Mouse (Mus musculus): ENCODE data around the gene Ppil4. TPM values are rescaled to one million over a fixed set of nuclear protein-coding genes. Genes with fewer than 3 reads are reported as not detected.

The Ppil4 gene
- polyA plus RNA-seq, 1 experiment from 2014 or later: 28.1 TPM

DNA sequence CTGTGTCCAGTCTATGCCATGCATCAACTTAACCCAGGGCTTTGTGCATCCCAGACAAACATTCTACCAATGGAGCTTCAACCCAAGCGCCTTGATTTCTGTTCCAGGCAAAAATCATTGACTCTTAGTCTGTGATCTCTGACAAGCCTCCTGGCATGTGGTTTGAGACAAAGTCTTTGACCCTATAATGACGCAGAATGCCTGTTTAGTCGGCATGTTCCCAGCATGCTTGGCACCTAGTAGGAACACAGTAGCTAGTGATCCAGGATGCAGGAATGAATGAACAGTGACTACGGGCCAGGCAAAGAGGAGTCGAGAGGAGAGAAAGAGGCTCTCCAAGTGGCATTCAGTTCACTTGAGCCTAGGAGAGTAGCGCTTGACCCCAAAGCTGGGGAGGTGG, 70.7 kb downstream of the Ppil4 start:
- 91% methylated on average over 6 of the region's 6 CpGs for WGBS
- no peaks in the 10 kb centered on the region for H3K36me3 ChIP-seq (ENCODE audit: control insufficient read depth, insufficient read depth, low read length)
- H3K27me3 ChIP-seq (replicated peaks; ENCODE audit: control insufficient read depth, insufficient read depth, low read length): peaks cover 11% of the 10 kb centered on the region; the same call in 1 of the 2 replicates
- no peaks in the 10 kb centered on the region for H3K4me1 ChIP-seq (ENCODE audit: control insufficient read depth, insufficient read depth, low read length)
- no peaks in the 10 kb centered on the region for H3K9me3 ChIP-seq (ENCODE audit: control insufficient read depth, low read length)
- no peak overlapping the region for H3K4me3 ChIP-seq (ENCODE audit: low read length)
- no peak overlapping the region for H3K4me2 ChIP-seq (ENCODE audit: low read depth, low read length)
- no peak overlapping the region for H3K9ac ChIP-seq (ENCODE audit: low read depth, low read length)
- ATAC-seq: no peak
- no peak overlapping the region for H3K27ac ChIP-seq (ENCODE audit: low read length)

DNA sequence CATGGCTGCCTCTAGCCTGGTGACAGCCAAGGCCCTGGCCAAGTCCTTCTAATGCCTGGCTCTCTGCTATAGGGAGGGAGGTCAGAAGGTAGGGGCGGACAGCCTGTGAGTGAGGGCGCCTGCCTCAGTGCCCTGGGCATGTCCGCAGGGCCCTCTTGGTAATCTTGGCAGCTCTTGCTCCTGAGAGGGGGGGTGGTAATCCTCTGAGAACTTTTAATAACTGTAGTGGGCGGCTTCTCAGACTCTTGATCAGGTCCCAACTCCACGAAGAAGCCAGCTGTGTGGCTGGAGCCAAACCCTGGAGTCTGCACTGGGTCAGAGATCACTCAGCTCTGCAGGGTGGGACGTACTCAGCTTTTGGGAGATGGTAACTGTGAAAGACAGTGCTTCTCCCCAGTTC, 71.5 kb downstream of the Ppil4 start:
- 77% methylated on average over 6 of the region's 6 CpGs for WGBS
- peaks cover 13% of the 10 kb centered on the region; the same call in 1 of the 2 replicates for H3K27me3 ChIP-seq (replicated peaks; ENCODE audit: control insufficient read depth, insufficient read depth, low read length)
- no peak overlapping the region for H3K4me2 ChIP-seq (ENCODE audit: low read depth, low read length)
- H3K36me3 ChIP-seq (ENCODE audit: control insufficient read depth, insufficient read depth, low read length): no peaks in the 10 kb centered on the region
- ATAC-seq: no peak
- no peak overlapping the region for H3K27ac ChIP-seq (ENCODE audit: low read length)
- H3K4me3 ChIP-seq (ENCODE audit: low read length): no peak overlapping the region
- no peaks in the 10 kb centered on the region for H3K4me1 ChIP-seq (ENCODE audit: control insufficient read depth, insufficient read depth, low read length)
- no peaks in the 10 kb centered on the region for H3K9me3 ChIP-seq (ENCODE audit: control insufficient read depth, low read length)
- no peak overlapping the region for H3K9ac ChIP-seq (ENCODE audit: low read depth, low read length)

DNA sequence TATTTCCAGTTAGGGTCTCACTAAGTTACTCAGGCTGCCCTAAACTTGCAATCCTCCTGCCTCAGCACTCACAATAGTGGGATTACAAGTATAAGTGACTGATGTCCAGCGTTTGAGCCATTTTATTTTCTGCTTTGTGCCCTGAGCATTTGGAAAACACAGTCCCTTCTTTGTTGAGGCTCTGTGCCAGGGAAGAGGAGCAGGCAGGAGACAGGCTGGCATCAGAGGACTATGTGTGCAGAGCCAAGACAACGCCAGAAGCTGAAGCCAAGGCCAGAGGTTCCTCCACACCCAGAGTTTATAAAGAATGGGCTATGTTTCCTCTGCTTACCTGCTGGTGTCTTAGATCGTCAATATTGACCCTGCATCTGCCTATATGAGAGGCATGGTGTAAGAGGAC, 72.1 kb downstream of the Ppil4 start:
- Histone ChIP-seq H3K9me3 (ENCODE audit: control insufficient read depth, low read length) (no peaks in the 10 kb centered on the region), H3K27ac (ENCODE audit: low read length) (no peak overlapping the region), H3K4me2 (ENCODE audit: low read depth, low read length) (no peak overlapping the region), H3K4me3 (ENCODE audit: low read length) (no peak overlapping the region), H3K4me1 (ENCODE audit: control insufficient read depth, insufficient read depth, low read length) (no peaks in the 10 kb centered on the region), H3K27me3 (replicated peaks; ENCODE audit: control insufficient read depth, insufficient read depth, low read length) (peaks cover 13% of the 10 kb centered on the region; the same call in 1 of the 2 replicates), H3K36me3 (ENCODE audit: control insufficient read depth, insufficient read depth, low read length) (no peaks in the 10 kb centered on the region), H3K9ac (ENCODE audit: low read depth, low read length) (no peak overlapping the region)
- WGBS: 77% methylated on average over 3 of the region's 3 CpGs
- ATAC-seq: no peak

DNA sequence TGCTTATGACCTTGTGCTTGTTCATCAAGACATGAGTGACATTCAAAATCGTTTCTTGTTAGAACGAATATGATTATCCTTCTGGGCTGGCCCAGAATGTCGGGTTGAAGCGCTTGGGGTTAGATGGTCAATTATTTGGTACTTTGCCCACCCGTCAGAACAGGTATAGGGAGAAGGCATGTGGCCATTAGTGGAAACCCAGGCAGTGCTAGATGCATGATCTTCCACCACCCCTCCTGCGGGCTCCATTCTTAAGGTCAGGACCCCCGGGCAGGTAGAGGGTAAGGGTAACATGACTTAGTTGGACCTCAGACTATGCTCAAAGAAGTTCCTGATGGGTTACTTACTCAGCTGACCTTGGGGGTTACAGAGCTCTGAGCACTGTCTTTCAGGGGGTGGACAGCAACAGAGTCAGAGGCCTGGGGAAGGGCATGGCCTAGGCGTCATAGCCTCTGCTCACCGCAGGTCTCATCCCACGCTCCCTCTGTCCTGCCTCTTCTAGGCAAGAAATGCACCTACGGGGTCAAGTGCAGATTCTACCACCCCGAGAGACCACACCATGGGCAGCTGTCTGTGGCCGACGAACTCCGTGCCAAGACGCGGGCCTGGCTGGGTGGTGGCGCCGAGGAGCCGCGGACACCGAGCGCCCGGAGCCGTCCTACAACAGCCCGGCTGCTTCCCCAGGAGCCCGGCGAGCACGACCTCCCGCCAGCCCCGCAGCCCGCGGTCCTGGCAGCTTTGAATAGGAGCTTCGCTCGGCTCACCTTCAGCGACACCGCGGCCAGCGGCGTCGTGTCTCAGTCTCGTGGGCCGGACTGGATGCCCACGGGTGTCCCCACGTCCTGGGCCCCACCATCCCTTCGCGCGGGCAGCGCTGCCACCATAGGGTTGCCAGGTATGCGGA, 74.3 kb downstream of the Ppil4 start:
- ATAC-seq: 0 out of 2 replicates have a peak, but pooled peaks have one; percentile 46
- Histone ChIP-seq H3K4me1 (ENCODE audit: control insufficient read depth, insufficient read depth, low read length) (no peaks in the 10 kb centered on the region), H3K4me2 (ENCODE audit: low read depth, low read length) (peak overlapping the region; percentile 59), H3K4me3 (ENCODE audit: low read length) (peak overlapping the region; percentile 34), H3K27me3 (replicated peaks; ENCODE audit: control insufficient read depth, insufficient read depth, low read length) (peaks cover 13% of the 10 kb centered on the region; the same call in 1 of the 2 replicates), H3K9ac (ENCODE audit: low read depth, low read length) (peak overlapping the region; percentile 41), H3K27ac (ENCODE audit: low read length) (no peak overlapping the region), H3K36me3 (ENCODE audit: control insufficient read depth, insufficient read depth, low read length) (no peaks in the 10 kb centered on the region), H3K9me3 (ENCODE audit: control insufficient read depth, low read length) (no peaks in the 10 kb centered on the region)
- 18% methylated on average over 50 of the region's 50 CpGs for WGBS

DNA sequence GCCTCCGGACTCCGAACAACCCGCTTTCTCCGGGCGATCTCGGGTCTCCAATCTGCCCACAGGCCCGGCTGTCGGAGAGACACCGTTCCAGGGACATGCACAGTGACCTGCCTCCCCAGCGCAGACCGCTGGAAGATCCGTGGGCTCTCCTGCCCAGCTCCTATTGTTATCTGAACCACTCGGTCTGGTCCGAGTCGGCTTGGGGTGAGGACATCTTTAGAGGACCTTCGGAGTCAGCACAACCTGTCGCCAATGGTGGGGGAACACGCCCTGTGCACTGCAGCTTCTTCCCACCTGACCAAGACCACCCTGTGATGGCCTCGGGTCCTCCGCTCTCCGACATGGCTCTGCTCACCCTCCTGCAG, 75.0 kb downstream of the Ppil4 start:
- Histone ChIP-seq H3K4me1 (ENCODE audit: control insufficient read depth, insufficient read depth, low read length) (no peaks in the 10 kb centered on the region), H3K4me3 (ENCODE audit: low read length) (peak overlapping the region; percentile 34), H3K27ac (ENCODE audit: low read length) (no peak overlapping the region), H3K9ac (ENCODE audit: low read depth, low read length) (peak overlapping the region; percentile 41), H3K36me3 (ENCODE audit: control insufficient read depth, insufficient read depth, low read length) (no peaks in the 10 kb centered on the region), H3K4me2 (ENCODE audit: low read depth, low read length) (peak overlapping the region; percentile 59), H3K9me3 (ENCODE audit: control insufficient read depth, low read length) (no peaks in the 10 kb centered on the region), H3K27me3 (replicated peaks; ENCODE audit: control insufficient read depth, insufficient read depth, low read length) (peaks cover 13% of the 10 kb centered on the region; the same call in 1 of the 2 replicates)
- WGBS: 22% methylated on average over 21 of the region's 21 CpGs
- no peak for ATAC-seq

DNA sequence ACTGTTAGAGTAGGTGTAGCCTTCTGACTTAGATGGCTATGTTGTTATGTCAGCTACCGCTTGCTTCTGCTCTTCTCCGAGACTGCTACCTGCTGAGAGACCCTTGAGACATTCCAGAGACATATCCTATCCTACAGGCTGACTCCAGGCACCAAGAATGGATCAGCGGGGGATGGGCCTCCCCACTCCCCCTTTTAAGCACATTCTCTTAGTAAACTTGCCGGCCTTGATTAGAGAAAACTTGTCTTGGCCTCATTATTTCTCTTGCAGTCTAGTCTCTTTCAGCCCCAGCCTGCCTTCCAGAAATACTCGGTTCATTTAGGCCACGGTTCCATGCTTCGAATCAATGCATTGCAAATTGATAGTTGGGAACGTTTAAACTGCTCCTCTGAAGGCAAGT, 77.1 kb downstream of the Ppil4 start:
- WGBS: 67% methylated on average over 8 of the region's 8 CpGs

DNA sequence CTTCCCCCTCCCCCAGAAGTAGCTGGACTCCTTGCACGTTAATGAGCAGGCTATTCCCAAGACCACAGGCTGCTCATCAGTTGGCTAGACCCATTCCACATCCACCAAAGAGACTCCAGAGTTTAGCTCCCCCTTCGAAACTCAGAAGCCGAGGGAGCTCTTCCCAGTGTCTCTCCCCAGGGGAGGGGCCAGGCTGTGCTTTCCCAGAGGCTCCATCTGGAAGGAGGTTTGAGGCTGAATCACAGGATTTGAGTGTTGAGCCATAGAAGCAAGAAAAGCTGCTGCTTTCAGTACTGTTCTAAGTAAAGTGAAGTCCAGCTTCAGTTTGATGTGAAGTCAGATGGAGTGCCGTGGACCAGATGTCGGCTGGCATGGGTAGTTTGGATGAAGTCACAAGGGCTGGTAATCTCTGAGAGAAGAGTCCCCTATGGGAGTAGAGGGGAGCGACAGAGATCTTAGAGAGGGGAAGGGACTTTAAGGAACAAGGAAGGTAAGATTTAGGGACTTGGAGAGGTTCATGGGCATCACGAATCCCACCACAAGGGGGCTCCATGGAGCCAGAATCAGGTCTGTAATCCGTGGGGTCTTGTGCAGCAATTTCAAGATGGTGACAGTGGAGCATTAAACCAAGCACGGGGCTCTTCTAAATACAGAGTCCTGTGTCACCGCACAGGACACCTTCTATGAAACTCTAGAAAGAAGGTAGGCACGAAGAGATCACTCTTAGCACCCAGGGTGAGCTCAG, 78.1 kb downstream of the Ppil4 start:
- no peak overlapping the region for H3K4me2 ChIP-seq (ENCODE audit: low read depth, low read length)
- no peak overlapping the region for H3K27ac ChIP-seq (ENCODE audit: low read length)
- ATAC-seq: no peak
- 66% methylated on average over 11 of the region's 11 CpGs for WGBS
- peaks cover 13% of the 10 kb centered on the region; the same call in 1 of the 2 replicates for H3K27me3 ChIP-seq (replicated peaks; ENCODE audit: control insufficient read depth, insufficient read depth, low read length)
- no peak overlapping the region for H3K9ac ChIP-seq (ENCODE audit: low read depth, low read length)
- no peaks in the 10 kb centered on the region for H3K9me3 ChIP-seq (ENCODE audit: control insufficient read depth, low read length)
- H3K4me3 ChIP-seq (ENCODE audit: low read length): no peak overlapping the region
- no peaks in the 10 kb centered on the region for H3K36me3 ChIP-seq (ENCODE audit: control insufficient read depth, insufficient read depth, low read length)
- H3K4me1 ChIP-seq (ENCODE audit: control insufficient read depth, insufficient read depth, low read length): no peaks in the 10 kb centered on the region

More for the DNA sequence above, 77.1 kb downstream of the Ppil4 start:
- no peak overlapping the region for H3K27ac ChIP-seq (ENCODE audit: low read length)
- peaks cover 13% of the 10 kb centered on the region; the same call in 1 of the 2 replicates for H3K27me3 ChIP-seq (replicated peaks; ENCODE audit: control insufficient read depth, insufficient read depth, low read length)
- no peaks in the 10 kb centered on the region for H3K36me3 ChIP-seq (ENCODE audit: control insufficient read depth, insufficient read depth, low read length)
- no peak for ATAC-seq
- no peak overlapping the region for H3K9ac ChIP-seq (ENCODE audit: low read depth, low read length)
- H3K4me2 ChIP-seq (ENCODE audit: low read depth, low read length): no peak overlapping the region
- no peaks in the 10 kb centered on the region for H3K4me1 ChIP-seq (ENCODE audit: control insufficient read depth, insufficient read depth, low read length)
- no peaks in the 10 kb centered on the region for H3K9me3 ChIP-seq (ENCODE audit: control insufficient read depth, low read length)
- H3K4me3 ChIP-seq (ENCODE audit: low read length): no peak overlapping the region

DNA sequence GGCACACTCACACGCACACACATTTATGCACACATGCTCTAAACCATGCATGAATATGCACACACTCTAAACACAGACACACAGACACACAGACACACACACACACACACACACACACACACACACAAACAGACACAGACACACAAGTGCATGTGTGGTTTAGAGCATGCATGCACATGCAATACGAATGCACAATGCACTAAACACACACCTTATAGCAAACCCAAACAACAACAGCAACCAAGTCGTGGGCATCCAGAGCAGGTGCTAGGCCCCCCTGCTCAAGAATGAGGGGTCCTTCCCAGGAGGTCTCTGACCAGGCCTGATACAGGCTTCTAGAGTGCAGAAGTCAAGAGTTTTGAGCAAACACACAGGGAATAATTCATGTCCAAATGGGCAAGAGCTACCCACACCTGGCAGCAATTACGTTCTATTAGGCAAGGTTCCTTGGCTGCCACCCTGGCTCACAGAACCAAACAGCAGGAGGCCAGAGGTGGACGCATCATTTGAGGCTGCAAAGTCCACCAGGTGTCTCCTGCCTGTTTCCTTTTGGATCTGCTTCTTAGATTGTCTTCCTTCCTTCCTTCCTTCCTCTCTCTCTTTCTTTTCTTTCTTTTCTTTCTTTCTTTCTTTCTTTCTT, 78.8 kb downstream of the Ppil4 start:
- H3K27me3 ChIP-seq (replicated peaks; ENCODE audit: control insufficient read depth, insufficient read depth, low read length): peaks cover 13% of the 10 kb centered on the region; the same call in 1 of the 2 replicates
- H3K36me3 ChIP-seq (ENCODE audit: control insufficient read depth, insufficient read depth, low read length): no peaks in the 10 kb centered on the region
- no peak overlapping the region for H3K27ac ChIP-seq (ENCODE audit: low read length)
- H3K4me1 ChIP-seq (ENCODE audit: control insufficient read depth, insufficient read depth, low read length): no peaks in the 10 kb centered on the region
- ATAC-seq: no peak
- H3K4me2 ChIP-seq (ENCODE audit: low read depth, low read length): no peak overlapping the region
- no peaks in the 10 kb centered on the region for H3K9me3 ChIP-seq (ENCODE audit: control insufficient read depth, low read length)
- 85% methylated on average over 5 of the region's 5 CpGs for WGBS
- no peak overlapping the region for H3K9ac ChIP-seq (ENCODE audit: low read depth, low read length)
- H3K4me3 ChIP-seq (ENCODE audit: low read length): no peak overlapping the region

Measured in intestine, embryonic 16.5 days (tissue).